Mouse (Mus musculus): ENCODE results near the gene Gli2.

GRCm38 (mm10) chr1:118975376-118975775, 78.0 kb downstream of the Gli2 start:
- TF ChIP-seq CTCF (IDR thresholded peaks at IDR 0.05 in 2 of 3, conservative IDR thresholded peaks at IDR 0.05 in 1 of 3; ENCODE audit: control insufficient read depth in 1 of 3, insufficient read depth in 1 of 3, low read depth in 2 of 3, low read length in 3 of 3, poor library complexity in 1 of 3, severe bottlenecking in 1 of 3) (no peak), ETS1 (IDR thresholded peaks at IDR 0.05; ENCODE audit: low read depth, low read length) (peak; percentile 84), EP300 (IDR thresholded peaks at IDR 0.05; ENCODE audit: low read depth in 1 of 2, low read length in 2 of 2) (peak; percentile 75 to 83), MYC (IDR thresholded peaks at IDR 0.05; ENCODE audit: low read depth, low read length) (peak; percentile 43; the same call in 1 of the 2 replicates), POLR2AphosphoS2 (IDR thresholded peaks at IDR 0.05; ENCODE audit: low read length) (no peak), TCF12 (IDR thresholded peaks at IDR 0.05; ENCODE audit: low read depth, low read length) (peak; percentile 22; the same call in 1 of the 2 replicates)

Data from MEL (cell line).